Mouse (Mus musculus) heart, embryonic 11.5 days (tissue): ENCODE data around the gene Stxbp2. TPM values are rescaled to one million over a fixed set of nuclear protein-coding genes. Genes with fewer than 3 reads are reported as not detected.

Experiments used
- ATAC-seq: fragments of 200-750 bp; cut with Nextera tagmentation; replicated peaks from 2 replicates; pipeline ENCODE4 v1.8.0; 2017; ENCODE audit warnings: moderate library complexity; ENCODE audit not compliant: insufficient number of reproducible peaks, low FRiP score, low TSS enrichment
- H3K27ac ChIP-seq: fragments of 300-500 bp; sonication (generic); 2 replicates; pipeline ENCODE4 v1.5.1; 2014; ENCODE audit warnings: mild to moderate bottlenecking, low read depth, low read length
- H3K27me3 ChIP-seq: fragments of 300-500 bp; sonication (generic); 2 replicates; pipeline ENCODE4 v1.6.1; 2014; ENCODE audit warnings: mild to moderate bottlenecking, low read length, mixed read lengths; ENCODE audit not compliant: control insufficient read depth, insufficient read depth
- H3K36me3 ChIP-seq: fragments of 300-500 bp; sonication (generic); 2 replicates; pipeline ENCODE4 v1.6.1; 2014; ENCODE audit warnings: mild to moderate bottlenecking, low read length, moderate library complexity, mixed read lengths; ENCODE audit not compliant: control insufficient read depth, insufficient read depth
- H3K4me1 ChIP-seq: fragments of 300-500 bp; sonication (generic); 2 replicates; pipeline ENCODE4 v1.6.1; 2014; ENCODE audit warnings: low read length; ENCODE audit not compliant: control insufficient read depth, insufficient read depth
- H3K4me2 ChIP-seq: fragments of 300-500 bp; sonication (generic); 2 replicates; pipeline ENCODE4 v1.6.1; 2014; ENCODE audit warnings: mild to moderate bottlenecking, moderate library complexity
- H3K4me3 ChIP-seq: fragments of 300-500 bp; sonication (generic); 2 replicates; pipeline ENCODE4 v1.5.1; 2014; ENCODE audit warnings: low read depth, low read length
- H3K9ac ChIP-seq: fragments of 300-500 bp; sonication (generic); 2 replicates; pipeline ENCODE4 v1.6.1; 2014; ENCODE audit warnings: mild to moderate bottlenecking, low read depth, low read length, moderate library complexity
- H3K9me3 ChIP-seq: fragments of 300-500 bp; sonication (generic); replicated peaks from 2 replicates; pipeline ENCODE4 v1.6.1; 2016; ENCODE audit warnings: low read length; ENCODE audit not compliant: control insufficient read depth
- WGBS: fragments of 180-500 bp; shearing (Covaris S2); extraction: QIAGEN DNeasy Blood & Tissue Kit; methylation state at CpG from one replicate; pipeline ENCODE4 v1.1.7; 2014; ENCODE audit not compliant: insufficient replicate concordance; 5-methylcytosine and 5-hydroxymethylcytosine counted together
- polyA plus RNA-seq: library from polyadenylated mRNA; unstranded; fragments of >200 nt; fragmentation: Nextera tagmentation; extraction: Ambion mirVana; gene quantifications from 2 replicates; pipeline ENCODE4 v1.2.1, GENCODE M21; 2014

The Stxbp2 gene
- polyA plus RNA-seq, 1 experiment from 2014 or later = 60.2 TPM

- no peaks in the 10 kb centered on the region for H3K9me3 ChIP-seq
- H3K4me2 ChIP-seq = no peak overlapping the region
- no peak overlapping the region for H3K4me3 ChIP-seq
- no peak overlapping the region for H3K27ac ChIP-seq
- peaks cover 7% of the 10 kb centered on the region for H3K4me1 ChIP-seq
- no peaks in the 10 kb centered on the region for H3K27me3 ChIP-seq
- WGBS = 93% methylated on average over 23 of the region's 23 CpGs
- peaks cover 8% of the 10 kb centered on the region for H3K36me3 ChIP-seq
- no peak overlapping the region for H3K9ac ChIP-seq
- no peak for ATAC-seq
Measured at GRCm38 (mm10) chr8:3679236-3679635, 48.5 kb downstream of the Stxbp2 start.

GRCm38 (mm10) chr8:3679656-3680055 lies 48.9 kb downstream of the Stxbp2 start:
- H3K9me3 ChIP-seq = no peaks in the 10 kb centered on the region
- no peak overlapping the region for H3K9ac ChIP-seq
- no peak overlapping the region for H3K4me2 ChIP-seq
- 84% methylated on average over 5 of the region's 5 CpGs for WGBS
- no peak for ATAC-seq
- H3K4me3 ChIP-seq = no peak overlapping the region
- H3K27me3 ChIP-seq = no peaks in the 10 kb centered on the region
- H3K36me3 ChIP-seq = peaks cover 8% of the 10 kb centered on the region
- peaks cover 7% of the 10 kb centered on the region for H3K4me1 ChIP-seq
- no peak overlapping the region for H3K27ac ChIP-seq

GRCm38 (mm10) chr8:3682435-3682834 lies 51.7 kb downstream of the Stxbp2 start:
- ATAC-seq = no peak
- no peak overlapping the region for H3K27ac ChIP-seq
- 83% methylated on average over 5 of the region's 5 CpGs for WGBS
- H3K27me3 ChIP-seq = no peaks in the 10 kb centered on the region
- H3K4me3 ChIP-seq = no peak overlapping the region
- H3K36me3 ChIP-seq = peaks cover 8% of the 10 kb centered on the region
- H3K4me2 ChIP-seq = no peak overlapping the region
- H3K4me1 ChIP-seq = peaks cover 5% of the 10 kb centered on the region
- no peak overlapping the region for H3K9ac ChIP-seq
- no peaks in the 10 kb centered on the region for H3K9me3 ChIP-seq

- Histone ChIP-seq H3K9me3 (no peaks in the 10 kb centered on the region), H3K27me3 (no peaks in the 10 kb centered on the region), H3K4me3 (no peak overlapping the region), H3K9ac (no peak overlapping the region), H3K4me2 (no peak overlapping the region), H3K27ac (no peak overlapping the region), H3K36me3 (peaks cover 8% of the 10 kb centered on the region), H3K4me1 (no peaks in the 10 kb centered on the region)
- no peak for ATAC-seq
- 69% methylated on average over 6 of the region's 6 CpGs for WGBS
Measured at GRCm38 (mm10) chr8:3683408-3684176, 52.8 kb downstream of the Stxbp2 start.

- Histone ChIP-seq H3K27me3 (no peaks in the 10 kb centered on the region), H3K4me1 (no peaks in the 10 kb centered on the region), H3K4me2 (no peak overlapping the region), H3K9me3 (no peaks in the 10 kb centered on the region), H3K36me3 (peaks cover 2% of the 10 kb centered on the region; the same call in 1 of the 2 replicates), H3K4me3 (no peak overlapping the region), H3K9ac (no peak overlapping the region), H3K27ac (no peak overlapping the region)
- ATAC-seq = peak; percentile 22; the same call in 1 of the 2 replicates
Measured at GRCm38 (mm10) chr8:3684530-3684929, 53.8 kb downstream of the Stxbp2 start.

- Histone ChIP-seq H3K36me3 (peaks cover 2% of the 10 kb centered on the region; the same call in 1 of the 2 replicates), H3K4me2 (no peak overlapping the region), H3K27me3 (no peaks in the 10 kb centered on the region), H3K4me3 (no peak overlapping the region), H3K27ac (no peak overlapping the region), H3K4me1 (no peaks in the 10 kb centered on the region), H3K9me3 (no peaks in the 10 kb centered on the region), H3K9ac (no peak overlapping the region)
- WGBS = 61% methylated on average over 5 of the region's 5 CpGs
- no peak for ATAC-seq
Measured at GRCm38 (mm10) chr8:3685422-3685821, 54.7 kb downstream of the Stxbp2 start.

GRCm38 (mm10) chr8:3687537-3687936 lies 56.8 kb downstream of the Stxbp2 start:
- Histone ChIP-seq H3K36me3 (no peaks in the 10 kb centered on the region), H3K4me1 (no peaks in the 10 kb centered on the region), H3K27me3 (no peaks in the 10 kb centered on the region), H3K9ac (no peak overlapping the region), H3K4me3 (no peak overlapping the region), H3K27ac (no peak overlapping the region), H3K9me3 (no peaks in the 10 kb centered on the region), H3K4me2 (no peak overlapping the region)
- 68% methylated on average over 6 of the region's 6 CpGs for WGBS
- no peak for ATAC-seq

GRCm38 (mm10) chr8:3690774-3691173 lies 60.0 kb downstream of the Stxbp2 start:
- ATAC-seq = no peak
- H3K9ac ChIP-seq = no peak overlapping the region
- H3K4me1 ChIP-seq = no peaks in the 10 kb centered on the region
- no peak overlapping the region for H3K4me2 ChIP-seq
- no peaks in the 10 kb centered on the region for H3K36me3 ChIP-seq
- no peaks in the 10 kb centered on the region for H3K27me3 ChIP-seq
- H3K27ac ChIP-seq = no peak overlapping the region
- H3K4me3 ChIP-seq = no peak overlapping the region
- no peaks in the 10 kb centered on the region for H3K9me3 ChIP-seq
- WGBS = 63% methylated on average over 3 of the region's 3 CpGs
